Mouse (Mus musculus): Measurements from ENCODE around the gene Elob. TPM values are rescaled to one million over a fixed set of nuclear protein-coding genes. Genes with fewer than 3 reads are reported as not detected.

Elob gene
- polyA plus RNA-seq, 1 experiment from 2014 or later, result 1,145 TPM

DNA sequence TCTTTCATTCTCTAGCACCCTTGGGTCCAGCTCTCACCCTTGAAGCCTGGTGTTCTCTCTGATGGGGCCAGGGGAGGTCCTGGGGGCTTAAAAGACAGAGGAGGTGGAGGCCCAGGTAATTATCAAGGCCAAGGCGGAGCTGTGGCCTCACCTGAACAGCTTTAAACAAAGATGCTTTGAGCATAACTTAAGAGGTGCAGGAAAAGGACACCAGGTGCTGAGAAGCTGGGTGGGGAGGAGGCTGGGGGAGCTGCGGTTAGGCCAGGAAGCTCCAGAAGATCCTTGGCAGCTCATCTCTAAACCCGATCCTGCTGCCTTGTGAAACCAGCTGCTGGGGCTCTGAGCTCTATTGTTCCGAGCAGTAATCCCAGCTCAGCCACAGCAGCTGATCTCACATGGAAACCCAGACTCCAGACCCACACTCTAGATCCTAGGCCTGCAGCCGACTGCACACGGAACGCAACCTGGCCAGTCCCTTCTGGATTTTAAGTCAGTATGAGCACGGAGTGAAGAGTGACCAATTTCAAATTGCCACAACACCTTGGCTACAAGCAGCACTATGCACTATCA is 7.2 kb upstream of the Elob start, which contains the start of gene Prss33:
Prss33 (minus strand) TSS at position 51 of the 570 bp plus-strand sequence.
- ATAC-seq (ENCODE audit: low FRiP score) (no peak), DNase-seq (ENCODE audit: low spot score) (no peak)
- H3K4me3 ChIP-seq (ENCODE audit: low read depth, low read length), result no peak within 1 kb of the TSS
- no peaks in the 10 kb centered on the region for H3K4me1 ChIP-seq (replicated peaks; ENCODE audit: control insufficient read depth, insufficient read depth, low read length)
- no peaks in the 10 kb centered on the region for H3K9me3 ChIP-seq (ENCODE audit: control insufficient read depth, low read length)
- H3K36me3 ChIP-seq (ENCODE audit: control insufficient read depth, insufficient read depth, low read length), result no peaks in the 10 kb centered on the region
- no peak within 1 kb of the TSS for H3K9ac ChIP-seq (ENCODE audit: low read depth, low read length)
- no peaks in the 10 kb centered on the region for H3K27me3 ChIP-seq (ENCODE audit: control insufficient read depth, insufficient read depth, low read length)
- H3K27ac ChIP-seq (ENCODE audit: low read depth, low read length), result no peak within 1 kb of the TSS
- WGBS, result 79% methylated on average over 8 of the region's 8 CpGs
- no peak within 1 kb of the TSS for H3K4me2 ChIP-seq (replicated peaks; ENCODE audit: low read depth, low read length)

GRCm38 (mm10) chr17:23831201-23831600 is 2.3 kb upstream of the Elob start:
- WGBS, result 89% methylated on average over 1 of the region's 1 CpGs
- Histone ChIP-seq H3K9me3 (ENCODE audit: control insufficient read depth, low read length) (no peaks in the 10 kb centered on the region), H3K4me2 (replicated peaks; ENCODE audit: low read depth, low read length) (no peak overlapping the region), H3K9ac (ENCODE audit: low read depth, low read length) (no peak overlapping the region), H3K36me3 (ENCODE audit: control insufficient read depth, insufficient read depth, low read length) (0 out of 2 replicates have a peak, but pooled peaks cover under 1% of the 10 kb centered on the region), H3K4me3 (ENCODE audit: low read depth, low read length) (no peak overlapping the region), H3K4me1 (replicated peaks; ENCODE audit: control insufficient read depth, insufficient read depth, low read length) (0 out of 2 replicates have a peak, but pooled peaks cover 2% of the 10 kb centered on the region), H3K27ac (ENCODE audit: low read depth, low read length) (no peak overlapping the region), H3K27me3 (ENCODE audit: control insufficient read depth, insufficient read depth, low read length) (no peaks in the 10 kb centered on the region)
- no peak for ATAC-seq (ENCODE audit: low FRiP score)
- DNase-seq (ENCODE audit: low spot score), result no peak

DNA sequence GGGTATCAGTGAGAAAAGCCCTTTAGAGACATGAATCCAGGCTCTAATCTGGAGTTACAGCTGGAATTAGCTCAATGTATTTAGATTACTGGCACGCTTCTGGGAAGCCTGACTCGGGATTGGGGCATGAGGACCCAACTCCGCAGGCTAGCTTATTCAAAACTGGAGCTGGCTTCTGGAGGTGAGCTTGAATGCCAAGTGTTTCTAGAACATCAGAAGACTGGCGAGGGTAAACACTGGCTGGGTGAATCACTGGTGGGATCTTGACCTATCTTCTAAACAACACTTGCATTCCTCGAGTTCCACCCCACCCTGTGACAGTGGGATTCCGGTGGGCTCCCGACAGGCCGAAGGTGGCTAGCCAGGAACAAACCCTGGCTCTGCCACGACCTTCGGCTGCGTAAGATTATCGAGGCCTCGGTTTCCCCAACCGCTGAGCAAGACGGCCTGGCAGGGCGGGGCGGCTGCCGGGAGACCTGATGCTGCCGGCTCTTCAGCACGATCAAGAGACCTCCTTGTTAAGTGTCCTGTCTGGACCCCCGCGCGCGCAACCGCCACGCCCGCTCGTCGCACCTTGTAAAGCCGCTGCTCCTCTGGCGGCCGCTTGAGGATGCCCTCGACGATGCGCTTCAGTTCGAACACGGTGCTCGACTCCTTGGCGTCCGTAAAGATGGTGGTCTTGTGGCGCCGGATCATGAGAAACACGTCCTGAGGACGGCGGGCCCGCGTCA is 500 bp downstream of the Elob start:
- Histone ChIP-seq H3K9me3 (ENCODE audit: control insufficient read depth, low read length) (no peaks in the 10 kb centered on the region), H3K9ac (ENCODE audit: low read depth, low read length) (peak overlapping the region; percentile 88), H3K4me3 (ENCODE audit: low read depth, low read length) (peak overlapping the region; percentile 87), H3K27me3 (ENCODE audit: control insufficient read depth, insufficient read depth, low read length) (no peaks in the 10 kb centered on the region), H3K27ac (ENCODE audit: low read depth, low read length) (peak overlapping the region; percentile 80), H3K4me2 (replicated peaks; ENCODE audit: low read depth, low read length) (peak overlapping the region; percentile 70), H3K36me3 (ENCODE audit: control insufficient read depth, insufficient read depth, low read length) (peaks cover 9% of the 10 kb centered on the region; the same call in 1 of the 2 replicates), H3K4me1 (replicated peaks; ENCODE audit: control insufficient read depth, insufficient read depth, low read length) (0 out of 2 replicates have a peak, but pooled peaks cover 2% of the 10 kb centered on the region)
- peak; percentile 86 for ATAC-seq (ENCODE audit: low FRiP score)
- under 1% methylated on average over 39 of the region's 47 CpGs for WGBS
- peak; percentile 72 for DNase-seq (ENCODE audit: low spot score)

DNA sequence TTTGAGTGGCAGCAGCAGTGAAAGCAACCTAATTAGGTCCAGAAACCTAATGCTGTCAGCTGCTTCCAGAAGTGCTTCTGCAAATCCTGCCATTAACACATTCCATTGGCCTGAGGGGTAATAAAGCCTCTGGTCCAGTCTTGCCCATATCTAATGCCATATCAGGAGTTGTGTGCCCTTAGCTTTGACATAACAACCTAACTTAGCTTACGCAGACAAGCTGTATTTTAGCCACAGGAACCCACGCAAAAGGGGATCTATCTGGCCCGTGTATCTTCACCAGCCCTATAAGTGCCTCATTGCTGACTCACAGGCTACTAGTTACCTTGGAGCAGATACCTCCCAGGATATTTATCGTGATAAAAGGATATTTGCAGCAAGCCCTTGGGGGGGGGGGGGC is 3.3 kb downstream of the Elob start:
- DNase-seq (ENCODE audit: low spot score), result no peak
- Histone ChIP-seq H3K4me3 (ENCODE audit: low read depth, low read length) (no peak overlapping the region), H3K27me3 (ENCODE audit: control insufficient read depth, insufficient read depth, low read length) (no peaks in the 10 kb centered on the region), H3K4me1 (replicated peaks; ENCODE audit: control insufficient read depth, insufficient read depth, low read length) (0 out of 2 replicates have a peak, but pooled peaks cover 2% of the 10 kb centered on the region), H3K9ac (ENCODE audit: low read depth, low read length) (no peak overlapping the region), H3K9me3 (ENCODE audit: control insufficient read depth, low read length) (no peaks in the 10 kb centered on the region), H3K27ac (ENCODE audit: low read depth, low read length) (no peak overlapping the region), H3K36me3 (ENCODE audit: control insufficient read depth, insufficient read depth, low read length) (peaks cover 30% of the 10 kb centered on the region), H3K4me2 (replicated peaks; ENCODE audit: low read depth, low read length) (no peak overlapping the region)
- no peak for ATAC-seq (ENCODE audit: low FRiP score)
- WGBS, result 89% methylated on average over 4 of the region's 4 CpGs

- Histone ChIP-seq H3K9me3 (ENCODE audit: control insufficient read depth, low read length) (no peaks in the 10 kb centered on the region), H3K27ac (ENCODE audit: low read depth, low read length) (no peak overlapping the region), H3K4me1 (replicated peaks; ENCODE audit: control insufficient read depth, insufficient read depth, low read length) (0 out of 2 replicates have a peak, but pooled peaks cover 2% of the 10 kb centered on the region), H3K9ac (ENCODE audit: low read depth, low read length) (no peak overlapping the region), H3K27me3 (ENCODE audit: control insufficient read depth, insufficient read depth, low read length) (no peaks in the 10 kb centered on the region), H3K4me2 (replicated peaks; ENCODE audit: low read depth, low read length) (no peak overlapping the region; the same call in 1 of the 2 replicates), H3K36me3 (ENCODE audit: control insufficient read depth, insufficient read depth, low read length) (peaks cover 50% of the 10 kb centered on the region), H3K4me3 (ENCODE audit: low read depth, low read length) (no peak overlapping the region)
- DNase-seq (ENCODE audit: low spot score) (no peak), ATAC-seq (ENCODE audit: low FRiP score) (no peak)
- WGBS, result 90% methylated on average over 12 of the region's 12 CpGs
Observed at GRCm38 (mm10) chr17:23823614-23824013, 5.3 kb downstream of the Elob start.

DNA sequence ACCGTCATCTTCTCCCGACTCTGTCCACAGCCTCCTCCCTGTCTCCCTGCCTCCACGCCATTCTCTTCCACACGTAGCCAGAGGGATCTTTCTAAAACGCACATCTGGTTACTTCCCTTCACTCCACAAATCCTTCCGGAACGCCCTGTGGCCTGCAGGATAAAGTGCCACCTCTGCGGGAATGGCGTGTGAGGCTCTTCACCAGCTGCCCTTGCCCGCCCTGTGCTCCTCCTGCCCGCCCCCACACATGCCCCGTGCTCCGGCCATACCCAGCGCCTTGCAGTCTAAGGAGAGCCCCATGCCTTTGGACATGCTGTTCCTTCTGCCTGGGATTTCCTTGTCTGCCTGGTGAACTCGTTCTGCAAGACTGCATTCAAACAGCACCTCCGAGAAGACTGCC is 5.9 kb downstream of the Elob start:
- Histone ChIP-seq H3K27ac (ENCODE audit: low read depth, low read length) (no peak overlapping the region), H3K4me3 (ENCODE audit: low read depth, low read length) (no peak overlapping the region), H3K9me3 (ENCODE audit: control insufficient read depth, low read length) (no peaks in the 10 kb centered on the region), H3K4me1 (replicated peaks; ENCODE audit: control insufficient read depth, insufficient read depth, low read length) (0 out of 2 replicates have a peak, but pooled peaks cover 2% of the 10 kb centered on the region), H3K4me2 (replicated peaks; ENCODE audit: low read depth, low read length) (no peak overlapping the region), H3K27me3 (ENCODE audit: control insufficient read depth, insufficient read depth, low read length) (no peaks in the 10 kb centered on the region), H3K9ac (ENCODE audit: low read depth, low read length) (no peak overlapping the region), H3K36me3 (ENCODE audit: control insufficient read depth, insufficient read depth, low read length) (peaks cover 56% of the 10 kb centered on the region)
- WGBS, result 89% methylated on average over 16 of the region's 16 CpGs
- DNase-seq (ENCODE audit: low spot score) (no peak), ATAC-seq (ENCODE audit: low FRiP score) (peak; percentile 41; the same call in 1 of the 2 replicates)

DNA sequence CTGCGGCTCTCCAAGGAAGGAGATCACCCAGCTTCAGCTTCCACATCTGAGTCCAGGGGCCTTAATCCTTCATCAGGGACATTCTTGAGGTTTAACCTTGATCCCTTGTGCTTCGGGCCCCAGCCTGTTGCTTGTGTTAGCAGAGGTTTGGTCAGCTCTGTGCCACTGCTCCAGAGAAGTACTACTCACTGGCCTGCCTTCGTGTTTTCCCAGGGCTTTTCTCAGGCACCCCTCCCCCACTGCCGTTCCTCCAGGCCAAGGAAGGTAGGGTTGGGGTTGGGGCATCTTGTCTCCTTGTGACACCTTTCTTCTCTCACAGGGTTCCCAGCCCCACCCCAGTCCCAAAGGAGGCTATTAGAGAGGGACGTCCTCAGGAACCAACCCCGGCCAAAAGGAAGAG is 6.8 kb downstream of the Elob start:
- Histone ChIP-seq H3K9ac (ENCODE audit: low read depth, low read length) (no peak overlapping the region), H3K36me3 (ENCODE audit: control insufficient read depth, insufficient read depth, low read length) (peaks cover 65% of the 10 kb centered on the region), H3K4me1 (replicated peaks; ENCODE audit: control insufficient read depth, insufficient read depth, low read length) (no peaks in the 10 kb centered on the region), H3K4me3 (ENCODE audit: low read depth, low read length) (no peak overlapping the region), H3K27ac (ENCODE audit: low read depth, low read length) (no peak overlapping the region), H3K27me3 (ENCODE audit: control insufficient read depth, insufficient read depth, low read length) (no peaks in the 10 kb centered on the region), H3K4me2 (replicated peaks; ENCODE audit: low read depth, low read length) (no peak overlapping the region), H3K9me3 (ENCODE audit: control insufficient read depth, low read length) (no peaks in the 10 kb centered on the region)
- ATAC-seq (ENCODE audit: low FRiP score) (no peak), DNase-seq (ENCODE audit: low spot score) (no peak)
- 82% methylated on average over 6 of the region's 6 CpGs for WGBS

GRCm38 (mm10) chr17:23820731-23821130 is 8.2 kb downstream of the Elob start:
- H3K27me3 ChIP-seq (ENCODE audit: control insufficient read depth, insufficient read depth, low read length), result no peaks in the 10 kb centered on the region
- H3K4me1 ChIP-seq (replicated peaks; ENCODE audit: control insufficient read depth, insufficient read depth, low read length), result no peaks in the 10 kb centered on the region
- ATAC-seq (ENCODE audit: low FRiP score) (no peak), DNase-seq (ENCODE audit: low spot score) (no peak)
- WGBS, result 93% methylated on average over 5 of the region's 5 CpGs
- H3K27ac ChIP-seq (ENCODE audit: low read depth, low read length), result no peak overlapping the region
- H3K4me3 ChIP-seq (ENCODE audit: low read depth, low read length), result no peak overlapping the region
- H3K9me3 ChIP-seq (ENCODE audit: control insufficient read depth, low read length), result no peaks in the 10 kb centered on the region
- H3K9ac ChIP-seq (ENCODE audit: low read depth, low read length), result no peak overlapping the region
- H3K36me3 ChIP-seq (ENCODE audit: control insufficient read depth, insufficient read depth, low read length), result peaks cover 76% of the 10 kb centered on the region
- no peak overlapping the region for H3K4me2 ChIP-seq (replicated peaks; ENCODE audit: low read depth, low read length)

GRCm38 (mm10) chr17:23819235-23819634 is 9.7 kb downstream of the Elob start:
- no peaks in the 10 kb centered on the region for H3K9me3 ChIP-seq (ENCODE audit: control insufficient read depth, low read length)
- 99% methylated on average over 25 of the region's 25 CpGs for WGBS

More at GRCm38 (mm10) chr17:23819235-23819634, 9.7 kb downstream of the Elob start:
- H3K9ac ChIP-seq (ENCODE audit: low read depth, low read length), result no peak overlapping the region
- H3K27ac ChIP-seq (ENCODE audit: low read depth, low read length), result no peak overlapping the region
- no peaks in the 10 kb centered on the region for H3K4me1 ChIP-seq (replicated peaks; ENCODE audit: control insufficient read depth, insufficient read depth, low read length)
- H3K27me3 ChIP-seq (ENCODE audit: control insufficient read depth, insufficient read depth, low read length), result no peaks in the 10 kb centered on the region
- ATAC-seq (ENCODE audit: low FRiP score) (no peak), DNase-seq (ENCODE audit: low spot score) (no peak)
- H3K4me3 ChIP-seq (ENCODE audit: low read depth, low read length), result no peak overlapping the region
- peaks cover 82% of the 10 kb centered on the region for H3K36me3 ChIP-seq (ENCODE audit: control insufficient read depth, insufficient read depth, low read length)
- no peak overlapping the region for H3K4me2 ChIP-seq (replicated peaks; ENCODE audit: low read depth, low read length)
